Mouse (Mus musculus) liver, adult 2 months (tissue): ENCODE data around the gene Smim14.

ENCODE experiments used
- CTCF ChIP-seq: fragments of 200-500 bp; IDR thresholded peaks from 2 replicates; pipeline ENCODE4 v1.5.1; 2011; ENCODE audit warnings: low read depth, low read length, control low read depth
- POLR2A ChIP-seq: fragments of 200-500 bp; IDR thresholded peaks from 2 replicates; pipeline ENCODE4 v1.6.1; 2011; ENCODE audit warnings: low read length, control low read depth; ENCODE audit not compliant: insufficient read depth; ENCODE audit errors: extremely low read depth

- TF ChIP-seq CTCF (0 out of 2 replicates have a peak, but pooled peaks have one; percentile 3), POLR2A (no peak)
These were observed 15.2 kb downstream of the Smim14 start for GRCm38 (mm10) chr5:65521803-65522202.
